Mouse (Mus musculus) regulatory T cell (primary cell): Measurements from ENCODE around the gene Appl2.
"Not testable (repeated sequence)": the region's sequence is repeated elsewhere in the genome, so short reads cannot be mapped to it uniquely, and the experiment has no call there.

ENCODE experiments used
- in situ Hi-C: fragments of 300-600 bp; cut with MboI, MseI; formaldehyde crosslinking; loops from one replicate; pipeline ENCODE4 v1.15.1; 2025; ENCODE audit warnings: high pct_unique_total_duplicates

Appl2 gene

GRCm38 (mm10) chr10:83648131-83649020, at the start of gene Appl2:
Appl2 (minus strand) TSS chr10:83648738.
- in situ Hi-C loops, result no loop called here

DNA sequence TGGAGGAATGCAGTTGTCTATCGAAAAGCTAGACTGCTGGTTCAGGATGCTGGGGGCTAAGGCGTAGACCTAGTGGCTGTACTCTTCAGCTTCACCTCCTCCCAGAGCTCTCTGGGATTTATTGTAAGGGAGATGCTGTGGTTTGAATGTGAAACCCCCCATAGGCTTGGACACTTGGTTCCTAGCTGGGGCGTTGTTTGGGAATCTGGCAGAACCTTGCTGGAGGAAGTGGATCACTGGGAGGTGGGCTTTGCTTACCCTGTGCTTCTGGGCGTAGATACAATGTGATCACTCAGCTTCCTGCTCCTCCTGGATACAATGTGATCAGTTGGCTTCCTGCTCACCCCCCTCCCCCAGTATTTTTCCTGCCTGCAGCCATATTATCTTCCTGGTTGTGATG, 47.7 kb upstream of the Appl2 start:
- in situ Hi-C loops, result no loop called here

DNA sequence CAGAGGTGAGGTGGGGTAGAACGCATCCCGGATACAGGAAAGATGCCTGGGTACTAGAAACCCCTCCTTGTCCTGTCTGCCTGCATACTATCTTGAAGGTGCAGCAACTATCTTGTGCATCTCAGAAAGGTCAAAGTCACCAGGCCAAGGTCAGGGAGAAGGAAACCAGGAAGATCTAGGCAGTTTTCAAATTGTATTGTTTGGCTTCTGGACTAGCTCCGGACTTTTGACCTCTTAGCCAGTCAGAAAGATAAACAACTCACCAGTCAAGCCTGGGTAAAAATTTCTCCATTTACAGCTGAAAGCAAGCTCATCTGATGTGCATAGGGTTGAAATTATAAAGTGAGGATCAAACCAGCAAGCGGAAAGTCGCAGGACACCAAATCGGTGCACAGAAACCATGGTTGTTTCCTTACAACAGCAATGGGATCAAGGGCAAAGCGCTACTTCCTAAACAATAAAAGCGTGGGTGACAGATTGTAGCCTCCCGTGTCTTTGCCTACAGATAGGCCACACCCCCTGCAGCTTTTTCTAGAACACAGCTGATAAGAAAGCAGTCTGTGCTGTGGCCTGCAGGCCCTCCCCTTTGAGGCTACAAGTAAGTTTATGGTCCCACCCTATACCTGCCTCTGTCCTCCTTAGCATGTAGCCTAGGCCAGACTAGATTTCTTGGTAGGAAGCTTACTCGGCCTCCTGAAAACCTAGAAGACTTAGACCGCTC, 43.8 kb upstream of the Appl2 start:
- in situ Hi-C loops, result no loop called here

DNA sequence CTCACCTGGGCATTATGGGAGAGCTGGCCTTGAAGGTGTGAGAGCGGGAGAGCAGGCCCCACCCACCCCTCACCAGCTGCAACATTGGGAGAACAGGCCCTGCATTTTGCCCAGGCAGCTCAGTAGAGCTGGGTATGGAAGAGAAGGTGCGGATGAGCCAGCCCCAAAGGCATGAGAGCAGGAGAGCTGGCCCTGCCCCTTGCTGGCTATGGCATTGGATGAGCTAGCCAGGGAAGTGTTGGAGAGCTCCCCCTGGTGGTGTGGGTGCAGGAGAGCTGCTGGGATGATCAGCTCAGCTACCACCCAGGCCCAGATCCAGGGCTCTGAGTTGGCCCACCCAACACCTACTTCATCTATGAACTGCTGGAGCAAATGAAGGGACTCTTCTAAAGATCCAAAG, 39.7 kb upstream of the Appl2 start:
- in situ Hi-C loops, result no loop called here

- in situ Hi-C loops, result no loop called here
These were observed 32.8 kb upstream of the Appl2 start for GRCm38 (mm10) chr10:83681334-83681733.

- in situ Hi-C loops, result no loop called here
These were observed 18.0 kb upstream of the Appl2 start for GRCm38 (mm10) chr10:83666556-83666955.

- in situ Hi-C loops, result no loop called here
These were observed 13.4 kb upstream of the Appl2 start for GRCm38 (mm10) chr10:83661925-83662324.

- in situ Hi-C loops, result no loop called here
These were observed 12.1 kb upstream of the Appl2 start for GRCm38 (mm10) chr10:83660605-83661004.

DNA sequence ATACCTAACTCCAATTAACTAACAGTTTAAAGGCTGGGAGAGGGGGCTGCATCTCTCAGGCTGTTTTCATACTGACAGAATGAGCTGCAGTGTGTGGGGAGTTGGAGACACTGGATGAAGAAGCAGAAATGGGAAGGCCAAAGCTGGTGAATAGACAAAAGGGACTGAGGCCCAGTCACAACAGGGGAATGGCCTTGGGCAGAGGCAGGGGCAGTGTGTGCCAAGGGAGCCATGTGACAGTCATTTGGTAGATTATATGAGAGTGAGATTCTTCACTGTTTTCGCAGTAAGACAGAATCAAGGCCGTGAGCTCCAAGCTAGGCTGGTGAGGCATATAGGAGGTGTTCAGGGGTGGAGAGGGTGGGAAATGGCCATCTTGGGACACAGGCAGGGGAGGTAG, 6.1 kb upstream of the Appl2 start:
- in situ Hi-C loops, result no loop called here

GRCm38 (mm10) chr10:83652205-83652866, 3.8 kb upstream of the Appl2 start:
- in situ Hi-C loops, result not testable (repeated sequence)

DNA sequence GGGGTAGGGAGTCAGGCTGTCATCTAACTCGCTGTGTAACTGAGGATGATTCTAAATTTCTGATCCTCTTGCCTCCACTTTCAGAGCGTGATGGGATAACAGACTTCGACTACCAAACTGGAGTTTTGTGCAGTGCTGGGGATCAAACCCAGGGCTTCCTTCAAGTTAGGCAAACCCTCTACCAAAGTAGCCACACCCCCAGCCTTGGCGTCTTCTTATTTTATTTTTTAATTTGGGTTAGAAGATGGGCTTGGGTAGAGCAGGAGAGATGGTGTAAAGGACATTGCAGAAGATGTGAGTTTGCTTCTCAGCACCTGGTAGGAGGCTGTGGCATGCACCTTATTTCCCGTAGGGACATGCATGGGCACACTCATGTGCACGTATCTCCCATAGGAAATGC, 499 bp upstream of the Appl2 start:
- in situ Hi-C loops, result no loop called here

- in situ Hi-C loops, result no loop called here
These were observed 2.1 kb downstream of the Appl2 start for GRCm38 (mm10) chr10:83646351-83646885.

- in situ Hi-C loops, result no loop called here
These were observed 2.9 kb downstream of the Appl2 start for GRCm38 (mm10) chr10:83645716-83645990.

- in situ Hi-C loops, result no loop called here
These were observed 3.4 kb downstream of the Appl2 start for GRCm38 (mm10) chr10:83644865-83645715.

DNA sequence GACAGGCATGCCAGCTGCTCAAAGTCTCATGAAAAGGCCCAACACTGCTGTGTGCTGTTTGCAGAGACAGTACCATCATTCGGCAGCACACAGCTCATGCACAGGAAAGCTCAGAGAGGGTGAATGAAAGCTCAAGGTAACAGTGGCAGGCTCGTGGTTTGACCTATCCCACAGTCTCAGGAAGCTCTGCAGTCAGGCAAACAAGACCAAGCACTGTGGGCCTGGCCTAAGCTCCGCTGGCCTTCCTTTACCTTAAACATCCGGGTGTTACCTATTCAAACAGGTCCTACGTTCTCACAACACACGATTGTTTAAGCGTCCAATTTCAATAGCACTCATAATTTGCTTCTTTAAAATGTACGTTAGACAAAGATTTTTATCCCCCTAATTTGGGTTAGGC, 4.4 kb downstream of the Appl2 start:
- in situ Hi-C loops, result no loop called here

DNA sequence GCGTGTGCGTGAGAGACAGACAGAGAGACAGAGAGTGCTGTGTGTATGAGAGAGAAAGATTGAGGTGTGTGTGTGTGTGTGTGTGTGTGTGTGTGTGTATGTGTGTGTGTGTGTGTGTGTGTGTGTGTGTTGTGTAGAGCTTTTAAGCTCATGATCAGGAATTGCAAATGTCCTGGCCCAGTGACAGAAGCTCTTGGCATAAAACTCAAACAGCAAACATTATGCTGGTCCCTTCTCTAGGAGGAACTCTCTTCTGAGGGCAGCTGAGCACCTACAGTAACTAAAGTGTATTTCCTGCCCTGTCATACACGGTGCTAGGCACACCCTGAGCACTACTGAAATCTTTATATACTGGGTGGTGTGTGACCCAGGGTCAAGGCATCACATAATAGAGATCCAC, 6.9 kb downstream of the Appl2 start:
- in situ Hi-C loops, result no loop called here

GRCm38 (mm10) chr10:83639881-83640386, 8.6 kb downstream of the Appl2 start:
- in situ Hi-C loops, result loop anchor here (10.0 kb wide), 1 partner anchor 1835 kb away; no protein-coding TSS in a partner anchor

DNA sequence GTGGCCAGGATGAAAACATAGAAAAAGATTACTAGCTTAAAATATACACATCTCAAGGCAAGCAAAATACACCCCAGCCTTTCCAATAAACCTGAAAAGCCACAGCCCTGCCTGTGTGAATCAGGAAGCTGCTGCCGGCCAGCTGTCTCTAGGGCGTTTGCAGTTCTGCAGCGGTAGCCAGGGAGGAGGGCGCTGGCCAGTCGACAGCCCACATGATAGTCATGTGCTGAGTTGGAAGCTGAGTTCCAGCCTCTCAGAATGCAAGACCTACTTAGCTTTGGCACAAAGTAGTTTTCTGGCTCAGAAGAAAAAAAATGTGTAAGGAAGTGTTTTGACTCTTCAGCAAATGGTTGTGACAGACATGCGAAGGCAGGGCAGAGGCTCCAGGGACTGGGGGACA, 11.2 kb downstream of the Appl2 start:
- in situ Hi-C loops, result loop anchor here (10.0 kb wide), 1 partner anchor 1838 kb away; no protein-coding TSS in a partner anchor

DNA sequence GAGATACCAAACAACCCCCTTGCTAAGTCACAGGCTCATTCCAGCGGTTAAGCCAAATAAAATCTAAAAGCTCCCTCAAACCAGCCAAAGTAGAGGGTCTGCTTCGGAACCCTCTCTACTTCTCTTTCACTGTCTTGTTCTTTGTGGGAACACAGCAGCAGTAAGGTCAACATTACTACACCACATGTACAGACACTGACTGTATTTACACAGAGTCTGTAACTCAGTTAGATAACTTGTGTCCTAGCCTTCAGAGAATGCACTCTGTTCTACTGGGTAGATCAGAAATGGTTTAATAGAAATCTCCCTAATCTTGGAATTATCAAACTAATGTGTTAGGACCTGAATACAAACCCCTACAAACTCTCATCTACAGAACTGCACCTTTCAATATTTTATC, 12.3 kb downstream of the Appl2 start:
- in situ Hi-C loops, result loop anchor here (10.0 kb wide), 1 partner anchor 1839 kb away; no protein-coding TSS in a partner anchor

- in situ Hi-C loops, result loop anchor here (10.0 kb wide), 1 partner anchor 1840 kb away; no protein-coding TSS in a partner anchor
These were observed 14.1 kb downstream of the Appl2 start for GRCm38 (mm10) chr10:83634461-83634860.
